Mouse (Mus musculus): ENCODE data around the gene Atf5. TPM values are rescaled to one million over a fixed set of nuclear protein-coding genes. Genes with fewer than 3 reads are reported as not detected.

Gene Atf5
- polyA plus RNA-seq, 1 experiment = 191 TPM

- Histone ChIP-seq H3K4me1 (ENCODE audit: control insufficient read depth, insufficient read depth, low read length) (peaks cover 15% of the 10 kb centered on the region), H3K4me3 (replicated peaks; ENCODE audit: extremely low read depth, low read depth, low read length) (no peak overlapping the region)
- DNase-seq = no peak
- no peak for TF ChIP-seq POLR2A (IDR thresholded peaks at IDR 0.05; ENCODE audit: borderline replicate concordance, extremely low read depth, low read depth, low read length)
- TF ChIP-seq CTCF (IDR thresholded peaks at IDR 0.05; ENCODE audit: insufficient read depth, low read length) = no peak
- WGBS = 64% methylated on average over 8 of the region's 8 CpGs
These were observed 34.5 kb upstream of the Atf5 start for GRCm38 (mm10) chr7:44850789-44851624.

- DNase-seq = peak; percentile 80
- TF ChIP-seq POLR2A (IDR thresholded peaks at IDR 0.05; ENCODE audit: borderline replicate concordance, extremely low read depth, low read depth, low read length) = peak; percentile 76; the same call in 1 of the 2 replicates
- TF ChIP-seq CTCF (IDR thresholded peaks at IDR 0.05; ENCODE audit: insufficient read depth, low read length) = no peak
- Histone ChIP-seq H3K4me1 (ENCODE audit: control insufficient read depth, insufficient read depth, low read length) (peaks cover 13% of the 10 kb centered on the region), H3K4me3 (replicated peaks; ENCODE audit: extremely low read depth, low read depth, low read length) (peak overlapping the region; percentile 87)
- under 1% methylated on average over 33 of the region's 33 CpGs for WGBS
These were observed 33.7 kb upstream of the Atf5 start for GRCm38 (mm10) chr7:44850146-44850545.

GRCm38 (mm10) chr7:44849416-44850111 lies 33.1 kb upstream of the Atf5 start:
- peak; percentile 91 for DNase-seq
- TF ChIP-seq CTCF (IDR thresholded peaks at IDR 0.05; ENCODE audit: insufficient read depth, low read length) = no peak
- peak; percentile 60; the same call in 1 of the 2 replicates for TF ChIP-seq POLR2A (IDR thresholded peaks at IDR 0.05; ENCODE audit: borderline replicate concordance, extremely low read depth, low read depth, low read length)
- under 1% methylated on average over 41 of the region's 41 CpGs for WGBS
- peak overlapping the region; percentile 87 for H3K4me3 ChIP-seq (replicated peaks; ENCODE audit: extremely low read depth, low read depth, low read length)
- peaks cover 11% of the 10 kb centered on the region for H3K4me1 ChIP-seq (ENCODE audit: control insufficient read depth, insufficient read depth, low read length)

GRCm38 (mm10) chr7:44848561-44849415 lies 32.3 kb upstream of the Atf5 start, which contains the start of the genes Akt1s1 and Tbc1d17:
Gene Akt1s1 (plus strand): TSS chr7:44848991.
Gene Tbc1d17 (minus strand): TSS chr7:44849079.
- Histone ChIP-seq H3K4me3 (replicated peaks; ENCODE audit: extremely low read depth, low read depth, low read length) (peak within 1 kb of the TSS; percentile 93), H3K4me1 (ENCODE audit: control insufficient read depth, insufficient read depth, low read length) (peaks cover 11% of the 10 kb centered on the region)
- under 1% methylated on average over 54 of the region's 54 CpGs for WGBS
- TF ChIP-seq CTCF (IDR thresholded peaks at IDR 0.05; ENCODE audit: insufficient read depth, low read length) (no peak), POLR2A (IDR thresholded peaks at IDR 0.05; ENCODE audit: borderline replicate concordance, extremely low read depth, low read depth, low read length) (peak; percentile 92; the same call in 1 of the 2 replicates)
- peak; percentile 99 for DNase-seq

GRCm38 (mm10) chr7:44847772-44848171 lies 31.3 kb upstream of the Atf5 start:
- Histone ChIP-seq H3K4me1 (ENCODE audit: control insufficient read depth, insufficient read depth, low read length) (peaks cover 11% of the 10 kb centered on the region), H3K4me3 (replicated peaks; ENCODE audit: extremely low read depth, low read depth, low read length) (no peak overlapping the region)
- 67% methylated on average over 5 of the region's 5 CpGs for WGBS
- DNase-seq = no peak
- TF ChIP-seq CTCF (IDR thresholded peaks at IDR 0.05; ENCODE audit: insufficient read depth, low read length) (no peak), POLR2A (IDR thresholded peaks at IDR 0.05; ENCODE audit: borderline replicate concordance, extremely low read depth, low read depth, low read length) (no peak)

GRCm38 (mm10) chr7:44846804-44847203 lies 30.3 kb upstream of the Atf5 start:
- no peak overlapping the region for H3K4me3 ChIP-seq (replicated peaks; ENCODE audit: extremely low read depth, low read depth, low read length)
- peaks cover 11% of the 10 kb centered on the region for H3K4me1 ChIP-seq (ENCODE audit: control insufficient read depth, insufficient read depth, low read length)
- TF ChIP-seq CTCF (IDR thresholded peaks at IDR 0.05; ENCODE audit: insufficient read depth, low read length) (no peak), POLR2A (IDR thresholded peaks at IDR 0.05; ENCODE audit: borderline replicate concordance, extremely low read depth, low read depth, low read length) (no peak)
- 90% methylated on average over 7 of the region's 7 CpGs for WGBS
- DNase-seq = no peak

GRCm38 (mm10) chr7:44845006-44845405 lies 28.5 kb upstream of the Atf5 start:
- H3K4me3 ChIP-seq (replicated peaks; ENCODE audit: extremely low read depth, low read depth, low read length) = no peak overlapping the region
- peaks cover 4% of the 10 kb centered on the region for H3K4me1 ChIP-seq (ENCODE audit: control insufficient read depth, insufficient read depth, low read length)
- DNase-seq = no peak
- 91% methylated on average over 10 of the region's 10 CpGs for WGBS
- TF ChIP-seq CTCF (IDR thresholded peaks at IDR 0.05; ENCODE audit: insufficient read depth, low read length) (no peak), POLR2A (IDR thresholded peaks at IDR 0.05; ENCODE audit: borderline replicate concordance, extremely low read depth, low read depth, low read length) (no peak)

- H3K4me1 ChIP-seq (ENCODE audit: control insufficient read depth, insufficient read depth, low read length) = peaks cover 6% of the 10 kb centered on the region
- DNase-seq = no peak
- no peak overlapping the region for H3K4me3 ChIP-seq (replicated peaks; ENCODE audit: extremely low read depth, low read depth, low read length)
- TF ChIP-seq CTCF (IDR thresholded peaks at IDR 0.05; ENCODE audit: insufficient read depth, low read length) (no peak), POLR2A (IDR thresholded peaks at IDR 0.05; ENCODE audit: borderline replicate concordance, extremely low read depth, low read depth, low read length) (no peak)
- 80% methylated on average over 8 of the region's 8 CpGs for WGBS
These were observed 25.5 kb upstream of the Atf5 start for GRCm38 (mm10) chr7:44841825-44842463.
